Mouse (Mus musculus) cortical plate, adult 2 months (tissue): ENCODE results near the gene Gmeb1. TPM values are rescaled to one million over a fixed set of nuclear protein-coding genes. Genes with fewer than 3 reads are reported as not detected.

Source experiments
- H3K27ac ChIP-seq: fragments of 200-500 bp; 2 replicates; pipeline ENCODE4 v1.5.1; 2012; ENCODE audit warnings: low read length, control low read depth, inconsistent platforms; ENCODE audit not compliant: insufficient read depth
- H3K4me1 ChIP-seq: fragments of 200-500 bp; 2 replicates; pipeline ENCODE4 v1.6.1; 2011; ENCODE audit warnings: low read length; ENCODE audit not compliant: control insufficient read depth, insufficient read depth
- H3K4me3 ChIP-seq: fragments of 200-500 bp; 2 replicates; pipeline ENCODE4 v1.5.1; 2011; ENCODE audit warnings: mild to moderate bottlenecking, low read length, control low read depth; ENCODE audit not compliant: insufficient read depth
- CTCF ChIP-seq: fragments of 200-500 bp; IDR thresholded peaks from 2 replicates; pipeline ENCODE4 v1.5.1; 2011; ENCODE audit warnings: mild to moderate bottlenecking, control low read depth, low read length; ENCODE audit not compliant: insufficient read depth; ENCODE audit errors: extremely low read depth
- POLR2A ChIP-seq: fragments of 200-500 bp; IDR thresholded peaks from 2 replicates; pipeline ENCODE4 v1.6.1; 2011; ENCODE audit warnings: mild to moderate bottlenecking, low read length, control low read depth; ENCODE audit not compliant: insufficient read depth; ENCODE audit errors: extremely low read depth
- polyA plus RNA-seq: library from polyadenylated mRNA; depleted of rRNA; stranded (reverse); fragments of >200 nt; gene quantifications from 2 replicates; pipeline ENCODE4 v1.2.3, GENCODE M21; 2012

Gmeb1 gene
- polyA plus RNA-seq, 1 experiment: 19.1 TPM

GRCm38 (mm10) chr4:132259248-132259647, 2.2 kb downstream of the Gmeb1 start:
- Histone ChIP-seq H3K27ac (no peak overlapping the region), H3K4me3 (no peak overlapping the region; the same call in 1 of the 2 replicates), H3K4me1 (peaks cover 5% of the 10 kb centered on the region; the same call in 1 of the 2 replicates)
- TF ChIP-seq POLR2A: no peak
- TF ChIP-seq CTCF: no peak

DNA sequence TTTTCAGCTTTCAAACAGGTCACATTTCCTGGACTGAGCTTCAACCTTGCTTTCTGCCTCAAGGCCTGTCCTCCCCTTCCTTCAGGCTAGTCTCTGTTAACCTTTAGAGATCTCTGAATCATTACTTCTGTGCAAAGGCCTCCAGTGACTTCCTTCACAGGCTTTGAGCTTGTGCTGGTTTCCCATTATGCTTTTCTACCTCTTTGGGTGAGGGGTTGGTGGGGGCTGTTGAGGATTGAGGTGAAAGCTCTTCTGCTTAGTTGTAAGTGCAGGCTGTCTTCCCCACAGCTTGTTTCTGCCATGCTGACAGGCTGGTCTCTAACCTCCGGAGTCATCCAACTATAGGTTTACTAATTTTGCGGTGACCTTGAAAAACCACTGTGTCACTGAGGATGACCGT, 5.0 kb downstream of the Gmeb1 start:
- H3K4me1 ChIP-seq: peaks cover 5% of the 10 kb centered on the region; the same call in 1 of the 2 replicates
- H3K4me3 ChIP-seq: no peak overlapping the region
- no peak for TF ChIP-seq CTCF
- TF ChIP-seq POLR2A: no peak
- no peak overlapping the region for H3K27ac ChIP-seq

DNA sequence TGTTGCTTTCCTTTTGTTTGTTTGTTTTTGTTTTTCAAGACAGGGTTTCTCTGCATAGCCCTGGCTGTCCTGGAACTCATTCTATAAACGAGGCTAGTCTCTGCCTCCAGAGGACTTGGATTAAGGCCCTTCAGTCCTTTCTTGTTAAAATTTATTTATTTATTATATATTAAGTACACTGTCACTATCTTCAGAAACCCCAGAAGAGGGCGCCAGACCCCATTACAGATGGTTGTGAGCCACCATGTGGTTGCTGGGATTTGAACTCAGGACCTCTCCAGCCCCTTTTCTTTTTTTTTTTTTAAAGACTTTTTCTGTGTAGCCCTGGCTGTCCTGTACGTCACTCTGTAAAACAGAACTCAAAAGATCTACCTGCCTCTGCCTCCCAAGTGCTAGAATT, 6.4 kb downstream of the Gmeb1 start:
- H3K4me3 ChIP-seq: no peak overlapping the region
- peaks cover 5% of the 10 kb centered on the region; the same call in 1 of the 2 replicates for H3K4me1 ChIP-seq
- H3K27ac ChIP-seq: no peak overlapping the region
- TF ChIP-seq POLR2A (no peak), CTCF (no peak)

- Histone ChIP-seq H3K27ac (no peak overlapping the region), H3K4me3 (no peak overlapping the region), H3K4me1 (no peaks in the 10 kb centered on the region)
- no peak for TF ChIP-seq CTCF
- no peak for TF ChIP-seq POLR2A
Measured at GRCm38 (mm10) chr4:132253622-132254021, 7.8 kb downstream of the Gmeb1 start.

DNA sequence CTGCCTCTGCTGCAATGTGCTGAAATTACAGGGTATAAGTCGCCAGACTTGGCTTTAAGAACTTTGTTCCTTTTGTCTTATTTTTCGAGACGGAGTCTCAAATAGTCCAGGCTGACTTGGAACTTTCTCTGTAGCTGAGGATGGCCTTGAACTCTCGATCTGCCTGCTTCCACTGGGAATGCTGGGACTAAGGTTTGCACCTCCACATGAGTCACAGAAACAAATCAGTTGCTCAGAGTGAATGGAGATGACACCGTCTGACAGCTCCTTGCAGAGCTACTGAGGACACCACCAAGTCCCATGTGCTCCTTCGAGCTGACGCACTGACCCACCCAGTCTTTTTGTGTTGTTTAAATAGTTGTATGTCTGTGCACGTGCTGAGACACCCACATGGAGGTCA, 8.3 kb downstream of the Gmeb1 start:
- TF ChIP-seq POLR2A (no peak), CTCF (no peak)
- H3K4me3 ChIP-seq: no peak overlapping the region
- H3K27ac ChIP-seq: no peak overlapping the region
- H3K4me1 ChIP-seq: no peaks in the 10 kb centered on the region

DNA sequence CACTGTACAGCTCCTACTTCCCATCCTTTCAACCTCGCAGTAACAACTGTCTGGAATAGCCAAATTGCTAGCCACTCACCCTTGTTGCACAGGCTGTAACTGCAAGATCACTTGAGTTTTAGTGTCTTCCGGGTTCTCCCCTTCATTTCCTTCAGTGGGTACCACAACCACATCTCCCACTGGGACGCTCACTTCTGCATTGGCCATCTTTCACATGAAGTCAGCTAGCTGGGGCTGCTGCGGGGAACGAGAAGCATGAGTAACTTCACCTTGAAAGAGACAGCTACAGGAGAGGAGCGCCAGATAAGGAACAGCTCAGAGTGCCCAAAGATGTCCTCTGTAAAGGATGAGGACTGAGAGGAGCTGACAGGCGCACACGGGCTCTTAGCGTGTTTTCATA, 9.8 kb downstream of the Gmeb1 start:
- TF ChIP-seq CTCF: no peak
- no peak for TF ChIP-seq POLR2A

GRCm38 (mm10) chr4:132247451-132247997, 13.9 kb downstream of the Gmeb1 start:
- H3K27ac ChIP-seq: no peak overlapping the region
- H3K4me1 ChIP-seq: peaks cover 1% of the 10 kb centered on the region; the same call in 1 of the 2 replicates
- no peak overlapping the region for H3K4me3 ChIP-seq
- no peak for TF ChIP-seq POLR2A
- TF ChIP-seq CTCF: no peak

More for the DNA sequence above, 9.8 kb downstream of the Gmeb1 start:
- H3K4me3 ChIP-seq: no peak overlapping the region
- H3K27ac ChIP-seq: no peak overlapping the region
- H3K4me1 ChIP-seq: peaks cover 1% of the 10 kb centered on the region; the same call in 1 of the 2 replicates

DNA sequence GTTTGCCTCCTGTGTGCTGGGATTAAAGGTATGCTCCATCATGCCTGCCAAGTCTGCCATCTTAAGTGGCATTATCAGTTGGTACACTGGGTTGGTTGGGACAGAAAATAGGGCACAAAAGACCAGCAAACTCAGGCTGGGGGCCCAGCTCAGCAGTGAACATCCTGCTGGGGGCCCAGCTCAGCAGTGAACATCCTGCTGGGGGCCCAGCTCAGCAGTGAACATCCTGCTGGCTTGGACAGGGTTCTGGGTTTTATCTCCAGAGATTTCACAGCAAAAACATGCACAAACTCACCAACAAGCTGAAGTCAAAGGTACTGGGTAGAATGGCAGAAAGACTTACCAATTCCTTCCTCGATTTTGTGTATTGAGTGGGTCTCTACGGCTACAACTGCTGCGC, 15.8 kb downstream of the Gmeb1 start:
- H3K4me1 ChIP-seq: peaks cover 1% of the 10 kb centered on the region; the same call in 1 of the 2 replicates
- no peak overlapping the region for H3K27ac ChIP-seq
- no peak for TF ChIP-seq POLR2A
- no peak for TF ChIP-seq CTCF
- no peak overlapping the region for H3K4me3 ChIP-seq

GRCm38 (mm10) chr4:132241208-132241607, 20.2 kb downstream of the Gmeb1 start:
- Histone ChIP-seq H3K4me1 (no peaks in the 10 kb centered on the region), H3K4me3 (no peak overlapping the region), H3K27ac (no peak overlapping the region)
- no peak for TF ChIP-seq CTCF
- TF ChIP-seq POLR2A: no peak

GRCm38 (mm10) chr4:132240367-132240766, 21.0 kb downstream of the Gmeb1 start:
- TF ChIP-seq CTCF: no peak
- TF ChIP-seq POLR2A: no peak
- no peaks in the 10 kb centered on the region for H3K4me1 ChIP-seq
- H3K27ac ChIP-seq: no peak overlapping the region
- no peak overlapping the region for H3K4me3 ChIP-seq
